Mouse (Mus musculus) C2C12 (cell line): ENCODE measurements around the gene Dab2ip.

Experiments used
- CTCF ChIP-seq: IDR thresholded peaks from one replicate; pipeline ENCODE4 v1.5.1; 2011; ENCODE audit not compliant: control insufficient read depth, insufficient read depth, insufficient read length
- USF1 ChIP-seq: IDR thresholded peaks from one replicate; pipeline ENCODE4 v1.6.1; 2011; ENCODE audit warnings: low read depth, mild to moderate bottlenecking, control low read depth, moderate library complexity

DNA sequence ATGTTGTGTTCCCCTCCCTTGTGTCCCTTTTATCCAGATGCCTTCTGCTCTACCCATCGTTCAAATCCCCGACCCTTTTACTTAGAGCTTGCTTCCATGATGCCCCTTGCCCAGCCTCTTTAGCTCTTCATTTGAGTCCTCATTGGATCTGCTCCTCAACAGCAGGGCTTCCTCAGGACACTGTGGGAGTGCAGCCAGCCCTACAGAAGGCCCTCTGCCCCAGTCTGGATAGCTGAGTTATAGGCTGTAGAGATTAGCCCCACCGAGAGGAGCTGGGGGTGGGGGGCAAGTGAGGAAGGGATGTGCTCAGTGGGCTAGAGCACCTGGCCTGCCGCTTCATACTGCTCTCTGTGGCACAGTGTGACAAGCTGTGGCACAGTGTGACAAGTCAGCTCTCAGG is 120.4 kb downstream of the Dab2ip start:
- TF ChIP-seq CTCF, result no peak
- TF ChIP-seq USF1, result no peak
